8 mouse cellular contexts compared by ENCODE assay signal in the genomic region with DNA sequence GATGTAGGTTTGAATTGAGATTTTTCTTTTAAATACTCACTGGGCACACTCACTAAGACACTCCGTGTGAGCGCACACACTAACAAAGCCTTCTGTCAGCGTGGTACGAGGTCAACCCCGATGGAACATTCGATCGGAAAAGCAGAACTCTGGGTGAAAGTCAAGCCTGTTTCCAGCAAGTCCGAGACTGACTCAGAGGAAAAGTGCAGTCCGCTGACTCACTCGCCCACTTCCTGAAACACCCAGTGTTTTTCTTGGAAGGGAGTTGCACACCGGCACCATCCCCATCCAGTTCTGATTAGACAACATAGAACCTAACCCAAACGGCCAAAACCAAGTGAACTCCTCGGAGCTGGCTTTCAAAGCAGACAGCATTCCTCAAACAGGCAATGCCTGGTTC.
DNase-seq lines count a peak whose midpoint lies in the region; ATAC-seq and TF ChIP-seq lines count a peak whose summit lies in the region.

No protein-coding gene starts in this region.

- no peak overlapping the region for H3K4me3 ChIP-seq in C2C12 (ENCODE audit: insufficient read depth, poor library complexity, severe bottlenecking)
- no peak overlapping the region for H3K4me3 ChIP-seq in midbrain, embryonic 11.5 days (ENCODE audit: low read depth, low read length)

- WGBS in midbrain, embryonic 11.5 days = 86% methylated on average over 13 of the region's 13 CpGs

- H3K9ac ChIP-seq in midbrain, embryonic 11.5 days (ENCODE audit: low read length) = no peak overlapping the region

- no peaks in the 10 kb centered on the region; the same call in 1 of the 2 replicates for H3K4me1 ChIP-seq in midbrain, embryonic 11.5 days (ENCODE audit: control insufficient read depth, insufficient read depth, low read length)

- peaks cover 72% of the 10 kb centered on the region for H3K79me2 ChIP-seq in C2C12 (ENCODE audit: control insufficient read depth, insufficient read depth)

- TF ChIP-seq CTCF in C2C12 (IDR thresholded peaks at IDR 0.05; ENCODE audit: control insufficient read depth, insufficient read depth, insufficient read length) = no peak

- H3K79me3 ChIP-seq in C2C12 (ENCODE audit: low read depth) = peaks cover 11% of the 10 kb centered on the region

- no peaks in the 10 kb centered on the region for H3K9me3 ChIP-seq in midbrain, embryonic 11.5 days (ENCODE audit: control insufficient read depth, low read length)

- intact Hi-C loops in left cerebral cortex, postnatal 25 days (cut with DNase I) = loop anchor here (5.0 kb wide), 1 partner anchor 87 kb away; no protein-coding TSS in a partner anchor

- ATAC-seq in neutrophil, adult 5-6 weeks (ENCODE audit: extremely low read depth, insufficient number of reproducible peaks, low FRiP score, poor library complexity, severe bottlenecking) = peak; percentile 79
- ATAC-seq in activated CD4-positive, CD25-positive, alpha-beta regulatory T cell, adult 4 months = no peak
- ATAC-seq in midbrain, embryonic 11.5 days (ENCODE audit: low FRiP score) = no peak

- peak; percentile 88 for DNase-seq in adrenal gland, adult 2 months
- peak; percentile 85 to 94 for DNase-seq in heart, adult 18-20 months
- peak; percentile 16 to 62 for DNase-seq in left cerebral cortex, postnatal 25 days (ENCODE audit: low spot score in 2 of 2)
- no peak for DNase-seq in cerebellum, adult 9-11 months
- DNase-seq in midbrain, embryonic 11.5 days (ENCODE audit: low spot score, missing footprints) = no peak

- no peak overlapping the region for H3ac ChIP-seq in C2C12 (ENCODE audit: control insufficient read depth, insufficient read length, low read depth)

- no peaks in the 10 kb centered on the region for H3K27me3 ChIP-seq in C2C12 (ENCODE audit: control insufficient read depth, insufficient read depth, insufficient read length)
- no peaks in the 10 kb centered on the region for H3K27me3 ChIP-seq in midbrain, embryonic 11.5 days (ENCODE audit: control insufficient read depth, insufficient read depth, low read length)

- H3K4me2 ChIP-seq in midbrain, embryonic 11.5 days = no peak overlapping the region

- peaks cover 5% of the 10 kb centered on the region for H3K36me3 ChIP-seq in C2C12 (ENCODE audit: control insufficient read depth, insufficient read depth)
- no peaks in the 10 kb centered on the region for H3K36me3 ChIP-seq in midbrain, embryonic 11.5 days (ENCODE audit: control insufficient read depth, insufficient read depth, low read length)

- no peak overlapping the region for H3K27ac ChIP-seq in midbrain, embryonic 11.5 days (ENCODE audit: low read depth, low read length)

TF ChIP-seq in C2C12, 6 proteins besides CTCF, POLR2A, EP300 and RAD21:
- TF ChIP-seq USF1 (IDR thresholded peaks at IDR 0.05; ENCODE audit: low read depth) (no peak), CEBPB (IDR thresholded peaks at IDR 0.05; ENCODE audit: low read depth) (peak; percentile 9), MYOD1 (IDR thresholded peaks at IDR 0.05; ENCODE audit: control insufficient read depth, insufficient read length, low read depth) (peak; percentile 17), FOSL1 (IDR thresholded peaks at IDR 0.05; ENCODE audit: insufficient read depth, low read length, poor library complexity, severe bottlenecking) (peak; percentile 81)

Comparison
In these comparisons a context has a peak if more than half of its experiments do, and no peak if none do; other contexts are left out.
1. DNase-seq: peak in adrenal gland, adult 2 months (single experiment), heart, adult 18-20 months (2 of 2) and left cerebral cortex, postnatal 25 days (2 of 2); none in cerebellum, adult 9-11 months (single experiment) and midbrain, embryonic 11.5 days (single experiment).